Mouse (Mus musculus) gastrocnemius, postnatal 36 days (tissue): ENCODE measurements around the gene Ccnjl. TPM values are rescaled to one million over a fixed set of nuclear protein-coding genes. Genes with fewer than 3 reads are reported as not detected.
A peak's percentile ranks its signal among the peaks of the same experiment; 100 is the strongest.

ENCODE experiments used
- DNase-seq, 2 experiments: peaks; one replicate each; pipeline ENCODE4 v3.0.0; 2022
- intact Hi-C: fragments of 180-260 bp; cut with DNase I; formaldehyde crosslinking; loops from one replicate; pipeline ENCODE4 v1.15.1; 2025
- total RNA-seq, 2 experiments: library from RNA; stranded (reverse); gene quantifications; 2 replicates each; pipeline ENCODE4 v1.2.3; 2021

The Ccnjl gene
- total RNA-seq, 2 experiments from 2014 or later: 0.12 to 0.13 TPM

DNA sequence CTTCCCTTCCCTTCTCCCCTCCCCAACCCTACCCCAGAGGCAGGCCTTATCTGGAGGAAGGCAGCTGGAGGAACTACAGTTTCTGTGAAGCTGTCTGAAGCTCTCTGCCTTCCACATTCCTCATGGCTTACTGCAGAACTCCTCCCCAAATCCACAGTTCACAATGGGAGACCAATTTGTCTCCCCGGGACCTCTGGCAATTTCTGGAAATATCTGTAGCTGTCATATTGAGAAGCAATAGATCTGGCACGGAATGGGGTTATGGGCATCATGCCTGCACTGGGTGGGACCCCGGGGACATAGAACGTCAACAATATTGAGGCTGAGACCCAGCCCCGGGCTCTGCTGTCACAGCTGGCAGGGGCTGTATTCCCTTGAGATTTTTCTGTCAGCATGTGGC, 89.3 kb downstream of the Ccnjl start:
- intact Hi-C loops: no loop called here
- peak in 1 of 2 experiments; percentile 17 for DNase-seq

DNA sequence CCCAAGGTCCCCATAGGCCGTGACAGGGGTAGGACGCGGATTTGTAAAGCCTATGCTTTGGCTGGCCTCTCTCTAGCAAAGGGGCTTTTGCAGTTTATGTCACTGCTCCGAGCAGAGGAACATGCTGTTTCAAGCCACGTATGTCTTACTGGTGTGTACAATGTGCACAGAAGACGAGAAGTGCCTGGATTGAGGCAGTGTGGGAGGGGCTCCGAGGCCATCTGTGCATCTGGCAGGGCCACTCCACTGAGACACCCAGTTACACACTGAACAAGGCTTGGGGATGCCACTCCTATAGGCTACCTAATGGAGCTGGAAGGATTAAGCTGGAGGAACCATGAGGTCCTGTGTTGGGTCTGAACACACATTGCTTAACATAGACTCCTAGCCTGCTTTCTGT, 89.8 kb downstream of the Ccnjl start:
- intact Hi-C loops: no loop called here
- no peak for DNase-seq

DNA sequence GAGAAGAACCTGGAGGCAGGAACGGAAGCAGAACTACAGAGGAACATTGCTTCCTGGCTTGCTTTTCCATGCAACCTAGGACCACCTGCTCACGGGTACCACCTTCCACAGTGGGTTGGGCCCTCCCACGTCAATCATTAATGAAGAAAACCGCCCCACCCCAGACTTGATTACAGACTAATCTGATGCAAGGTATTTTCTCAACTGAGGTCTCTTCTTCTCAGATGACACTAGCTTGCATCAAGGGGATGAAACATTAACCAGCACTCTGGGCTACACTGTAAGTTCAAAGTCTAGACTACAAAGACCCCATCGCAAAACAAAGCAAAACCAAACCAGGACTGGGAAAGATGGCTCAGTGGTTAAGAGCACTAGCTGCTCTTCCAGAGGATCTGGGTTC, 93.2 kb downstream of the Ccnjl start:
- DNase-seq: no peak

DNA sequence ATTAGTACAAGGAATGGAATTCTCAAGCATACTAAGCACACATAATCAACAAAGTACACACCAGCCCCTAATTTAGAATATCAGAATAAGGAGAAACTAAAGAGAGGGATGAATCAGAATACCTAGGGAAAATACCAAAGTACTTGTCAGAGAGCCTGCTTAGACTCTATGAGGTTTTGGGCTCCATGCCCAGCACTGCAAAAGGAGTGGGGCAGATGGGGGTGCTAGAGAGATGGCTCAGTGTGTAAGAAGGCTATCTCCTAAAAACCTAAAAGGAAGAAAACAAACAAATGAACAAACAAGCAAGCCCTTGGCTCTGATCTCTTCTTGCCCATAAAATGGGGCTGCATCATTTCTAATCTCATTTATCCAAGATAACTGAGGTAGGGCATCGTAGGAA, 95.8 kb downstream of the Ccnjl start:
- no peak for DNase-seq
- intact Hi-C loops: no loop called here

More for the DNA sequence above, 93.2 kb downstream of the Ccnjl start:
- intact Hi-C loops: no loop called here

DNA sequence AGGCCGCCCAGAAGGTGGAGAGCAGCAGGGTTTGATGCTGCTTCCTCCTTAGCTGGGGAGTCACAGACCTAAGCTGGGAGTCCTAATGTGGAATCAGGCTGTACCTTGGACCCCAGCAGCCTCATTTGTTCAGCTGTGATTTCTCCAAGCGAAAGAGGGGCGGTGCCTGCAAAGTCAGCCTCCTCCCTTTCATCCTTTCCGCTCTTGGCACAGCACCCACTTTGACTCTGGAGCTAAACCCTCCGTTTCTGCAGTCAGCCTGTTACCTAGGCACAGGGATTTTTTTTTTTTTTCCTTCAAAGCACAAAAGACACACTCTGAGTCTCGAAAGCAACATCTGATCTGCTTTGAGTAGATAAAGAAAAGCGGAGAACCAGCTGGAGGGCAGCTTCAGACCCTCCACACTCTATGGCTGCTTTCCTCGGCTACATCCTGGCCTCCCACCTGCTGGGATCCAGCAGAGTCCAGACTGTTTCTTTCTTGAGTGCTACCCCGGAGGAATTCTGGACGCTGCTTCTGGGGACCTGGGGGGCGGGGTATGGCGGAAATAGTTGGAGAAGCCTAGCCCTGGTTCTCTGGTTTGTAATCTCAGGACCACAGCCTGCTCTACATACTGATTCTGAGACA, 97.8 kb downstream of the Ccnjl start:
- intact Hi-C loops: no loop called here
- DNase-seq: no peak

DNA sequence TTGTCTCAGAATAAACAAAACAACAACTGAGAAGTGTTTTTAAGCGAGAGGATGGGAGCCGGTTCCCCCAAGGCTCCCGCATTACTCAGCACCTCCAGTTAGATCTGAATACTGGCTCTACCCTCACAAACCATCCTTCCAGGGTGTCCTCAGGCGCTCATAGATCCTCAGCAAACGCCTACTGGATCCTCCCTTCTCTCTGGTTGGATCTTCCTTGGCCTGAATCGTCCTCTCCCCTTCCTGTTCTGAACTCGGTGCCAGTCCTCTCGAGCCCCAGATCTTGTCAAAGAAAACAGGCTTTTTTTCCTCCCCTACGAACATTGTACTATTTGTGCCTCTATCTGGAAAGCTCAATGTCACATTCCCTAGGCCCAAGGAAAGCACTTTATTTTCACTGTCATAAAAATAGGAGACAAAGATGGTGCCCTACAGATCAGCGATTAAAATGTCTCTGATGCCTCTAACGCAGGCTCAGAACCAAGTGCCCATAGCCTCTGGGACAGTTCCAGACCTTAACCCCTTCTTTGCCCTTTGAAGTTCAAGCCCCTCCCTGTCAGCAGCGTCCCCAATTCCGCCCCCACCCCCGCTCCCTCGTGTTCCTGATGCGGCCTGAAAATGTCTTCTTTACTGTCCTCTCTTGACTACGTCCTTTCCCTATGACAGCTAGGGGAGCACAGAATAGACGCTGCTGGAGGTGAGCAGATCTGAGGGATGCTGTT, 98.5 kb downstream of the Ccnjl start:
- DNase-seq: no peak
- intact Hi-C loops: no loop called here

DNA sequence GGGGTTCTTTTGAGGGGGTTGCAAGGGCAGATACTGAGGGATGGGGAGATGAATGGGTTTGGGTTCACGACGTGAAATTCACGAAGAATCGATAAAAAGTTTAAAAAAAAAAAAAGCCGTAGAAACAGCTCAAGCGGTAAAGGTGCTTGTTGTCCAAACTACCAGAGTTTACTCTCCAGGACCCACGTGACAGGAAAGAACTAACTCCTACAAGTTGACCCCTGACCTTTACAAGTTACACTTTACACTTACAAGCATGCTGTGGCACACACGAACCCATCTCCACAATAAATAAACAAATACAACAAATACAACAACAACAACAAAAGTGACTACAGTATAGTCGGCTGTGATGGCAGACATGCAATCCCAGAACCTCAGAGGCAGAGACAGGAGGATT, 103.1 kb downstream of the Ccnjl start:
- intact Hi-C loops: no loop called here
- no peak for DNase-seq

DNA sequence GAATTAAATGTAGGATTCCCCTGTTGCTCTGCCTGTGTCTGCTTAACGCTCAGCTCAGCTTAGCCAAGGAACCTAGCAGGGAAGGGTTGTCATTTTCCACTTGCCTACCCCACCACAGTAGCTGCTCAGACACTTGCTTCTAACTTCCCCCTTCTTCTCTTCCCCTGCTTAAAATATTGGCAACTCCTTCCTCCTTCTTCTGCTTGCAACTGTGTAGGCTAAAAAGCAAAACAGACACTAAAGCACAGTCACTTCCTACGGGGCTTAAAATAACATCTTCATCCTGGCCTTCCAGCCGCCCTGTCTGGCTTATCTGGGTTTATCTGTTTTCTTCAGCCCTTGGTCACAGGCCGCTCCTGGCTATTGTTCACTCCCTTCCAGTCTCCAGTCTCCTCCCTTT, 104.0 kb downstream of the Ccnjl start:
- DNase-seq: no peak
- intact Hi-C loops: no loop called here

DNA sequence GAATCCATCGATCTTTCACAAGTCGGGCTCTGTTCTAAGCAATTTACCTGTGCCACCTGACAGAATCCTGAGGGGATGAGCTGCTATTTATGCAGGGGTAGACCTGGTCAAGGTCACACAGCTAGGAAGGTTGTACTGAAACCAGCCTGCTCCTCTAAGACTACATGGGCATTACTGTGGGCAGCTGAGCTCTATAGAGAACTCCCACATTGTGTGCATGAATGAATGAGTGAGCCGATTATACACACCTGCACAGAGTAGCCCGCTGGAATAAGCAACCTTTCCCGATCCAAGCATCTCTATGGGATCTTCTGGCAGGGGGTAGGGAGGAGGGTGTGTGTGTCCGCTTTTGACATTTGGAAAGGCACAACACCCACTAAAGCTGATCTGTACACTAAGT, 104.6 kb downstream of the Ccnjl start:
- no peak for DNase-seq
- intact Hi-C loops: no loop called here

DNA sequence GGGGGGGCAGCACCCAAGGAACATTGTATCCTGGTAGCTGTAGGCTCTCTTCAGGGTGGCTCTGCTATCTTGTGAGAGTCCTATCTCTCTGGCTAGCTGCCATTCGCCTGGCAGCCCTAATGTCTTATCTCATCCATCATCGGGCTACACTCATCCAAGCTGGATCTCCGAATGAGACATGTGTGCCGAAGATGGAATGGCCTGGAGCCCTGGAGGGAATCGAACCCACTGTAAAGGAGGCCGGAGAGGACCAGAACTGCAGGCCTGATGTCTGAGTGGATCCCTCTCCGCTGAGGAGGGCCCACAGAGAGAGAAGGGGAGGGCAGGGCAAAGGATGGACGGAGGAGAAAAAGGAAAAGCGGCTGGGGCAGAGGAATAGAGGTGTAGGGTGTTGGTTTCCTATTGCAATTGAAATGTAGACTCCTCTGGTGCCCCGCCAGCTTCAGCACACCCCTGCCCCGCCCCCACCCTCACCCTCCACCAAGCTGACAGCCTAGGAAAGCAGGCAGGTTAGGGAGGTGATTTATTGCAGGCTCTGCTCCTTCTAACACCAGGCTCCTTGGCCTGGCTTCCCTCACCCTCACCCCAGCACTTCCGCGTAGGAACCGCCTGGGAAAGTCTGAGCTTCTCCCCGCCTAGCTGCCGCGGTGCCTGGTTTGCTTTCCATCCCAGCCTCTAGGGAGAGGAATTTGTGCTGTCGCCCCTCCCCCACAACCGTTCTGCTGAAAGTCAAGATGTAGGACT, 105.2 kb downstream of the Ccnjl start:
- intact Hi-C loops: no loop called here
- DNase-seq: peak; percentile 22 to 39

Other genes starting within 250 kb of the Ccnjl start
- gene Pttg1, start 102.5 kb upstream of the Ccnjl start, total RNA-seq: 10 to 100 TPM; 39.5 to 44.0 TPM
- gene Slu7, start 95.0 kb upstream of the Ccnjl start, total RNA-seq: 10 to 100 TPM; 25.2 to 32.2 TPM
- 1 to 10 TPM; 3.0 to 3.8 TPM for gene C1qtnf2, start 54.5 kb upstream of the Ccnjl start, total RNA-seq
- gene 4933415A04Rik, start 58.3 kb downstream of the Ccnjl start, total RNA-seq: not detected
- not detected for gene Fabp6, start 72.8 kb downstream of the Ccnjl start, total RNA-seq
- gene Pwwp2a, start 153.2 kb downstream of the Ccnjl start, total RNA-seq: 10 to 100 TPM; 11.9 to 13.3 TPM
- 10 to 100 TPM; 52.3 to 52.7 TPM for gene Ttc1, start 219.2 kb downstream of the Ccnjl start, total RNA-seq